Comparison of ENCODE assay signal across 23 mouse cellular contexts in genomic region chr5:24181514-24182295, GRCm38 (mm10). TPM values are rescaled to one million over a fixed set of nuclear protein-coding genes. Genes with fewer than 3 reads are reported as not detected.
DNase-seq lines count a peak whose midpoint lies in the region; ATAC-seq and TF ChIP-seq lines count a peak whose summit lies in the region.
"Had no signal": no experiment of that assay in that cellular context is flagged by ENCODE, and none has a peak within 500 bp of the region (broad histone marks: within the 10 kb centered on the region; RNA-seq: fewer than 3 reads in every experiment).

No protein-coding gene starts in this region.

- H3K4me3 ChIP-seq in heart, embryonic 11.5 days (ENCODE audit: low read depth, low read length) = no peak overlapping the region
- no peak overlapping the region for H3K4me3 ChIP-seq in heart, embryonic 10.5 days
- no peak overlapping the region for H3K4me3 ChIP-seq in heart, postnatal 0 days (ENCODE audit: low read depth, low read length)
- H3K4me3 ChIP-seq in kidney, embryonic 16.5 days (ENCODE audit: low read length) = no peak overlapping the region
- no peak overlapping the region for H3K4me3 ChIP-seq in lung, adult 2 months (replicated peaks; ENCODE audit: extremely low read depth, low read depth, low read length)
- H3K4me3 ChIP-seq: embryonic facial prominence, embryonic 12.5 days; limb, embryonic 12.5 days; stomach, embryonic 15.5 days had no signal

- H3K27ac ChIP-seq in heart, embryonic 11.5 days (ENCODE audit: low read depth, low read length) = no peak overlapping the region
- H3K27ac ChIP-seq in heart, embryonic 10.5 days = no peak overlapping the region
- peak overlapping the region; percentile 76 for H3K27ac ChIP-seq in heart, postnatal 0 days (ENCODE audit: low read depth)
- no peak overlapping the region for H3K27ac ChIP-seq in kidney, embryonic 16.5 days (ENCODE audit: low read length)
- H3K27ac ChIP-seq: embryonic facial prominence, embryonic 12.5 days; limb, embryonic 12.5 days; stomach, embryonic 15.5 days had no signal

- H3K27me3 ChIP-seq in heart, embryonic 11.5 days (ENCODE audit: control insufficient read depth, insufficient read depth, low read length) = no peaks in the 10 kb centered on the region
- H3K27me3 ChIP-seq in heart, embryonic 10.5 days (ENCODE audit: insufficient read depth, poor library complexity, severe bottlenecking) = no peaks in the 10 kb centered on the region
- no peaks in the 10 kb centered on the region for H3K27me3 ChIP-seq in heart, postnatal 0 days (ENCODE audit: control insufficient read depth, insufficient read depth, low read length)
- H3K27me3 ChIP-seq in kidney, embryonic 16.5 days (ENCODE audit: insufficient read depth, low read length) = no peaks in the 10 kb centered on the region
- H3K27me3 ChIP-seq: embryonic facial prominence, embryonic 12.5 days; limb, embryonic 12.5 days; stomach, embryonic 15.5 days had no signal

- TF ChIP-seq EP300 in heart, postnatal 0 days (IDR thresholded peaks at IDR 0.05; ENCODE audit: low read depth) = no peak

- H3K4me1 ChIP-seq in heart, embryonic 11.5 days (ENCODE audit: control insufficient read depth, insufficient read depth, low read length) = no peaks in the 10 kb centered on the region
- H3K4me1 ChIP-seq in heart, embryonic 10.5 days = no peaks in the 10 kb centered on the region
- H3K4me1 ChIP-seq in heart, postnatal 0 days (ENCODE audit: control insufficient read depth, insufficient read depth) = 0 out of 2 replicates have a peak, but pooled peaks cover 6% of the 10 kb centered on the region
- H3K4me1 ChIP-seq in kidney, embryonic 16.5 days (ENCODE audit: insufficient read depth, low read length) = no peaks in the 10 kb centered on the region
- no peaks in the 10 kb centered on the region for H3K4me1 ChIP-seq in lung, adult 2 months (ENCODE audit: control insufficient read depth, insufficient read depth, low read length)
- H3K4me1 ChIP-seq: embryonic facial prominence, embryonic 12.5 days; limb, embryonic 12.5 days; stomach, embryonic 15.5 days had no signal

- TF ChIP-seq CTCF in heart, postnatal 0 days (IDR thresholded peaks at IDR 0.05; ENCODE audit: low read depth) = no peak
- TF ChIP-seq CTCF in lung, adult 2 months (IDR thresholded peaks at IDR 0.05; ENCODE audit: insufficient read depth, low read length) = no peak

- WGBS in heart, embryonic 11.5 days (ENCODE audit: insufficient replicate concordance) = 88% methylated on average over 16 of the region's 16 CpGs
- WGBS in heart, embryonic 10.5 days = 87% methylated on average over 16 of the region's 16 CpGs
- 56% methylated on average over 16 of the region's 16 CpGs for WGBS in heart, postnatal 0 days
- WGBS in kidney, embryonic 16.5 days = 88% methylated on average over 16 of the region's 16 CpGs
- WGBS in lung, adult 2 months = 91% methylated on average over 16 of the region's 16 CpGs

- H3K36me3 ChIP-seq in heart, embryonic 11.5 days (ENCODE audit: control insufficient read depth, insufficient read depth, low read length) = peaks cover 18% of the 10 kb centered on the region
- H3K36me3 ChIP-seq in heart, embryonic 10.5 days = peaks cover 67% of the 10 kb centered on the region
- peaks cover 44% of the 10 kb centered on the region for H3K36me3 ChIP-seq in heart, postnatal 0 days (replicated peaks; ENCODE audit: control insufficient read depth, insufficient read depth, low read length)
- peaks cover 22% of the 10 kb centered on the region for H3K36me3 ChIP-seq in kidney, embryonic 16.5 days (ENCODE audit: insufficient read depth, low read length)

- no peak for TF ChIP-seq POLR2A in lung, adult 2 months (IDR thresholded peaks at IDR 0.05; ENCODE audit: borderline replicate concordance, extremely low read depth, low read depth, low read length)

- no peak for ATAC-seq in heart, embryonic 11.5 days (replicated peaks; ENCODE audit: insufficient number of reproducible peaks, low FRiP score, low TSS enrichment)
- ATAC-seq in heart, postnatal 0 days (ENCODE audit: insufficient read depth, low read depth) = peak; percentile 69
- ATAC-seq in kidney, embryonic 16.5 days (ENCODE audit: low FRiP score, low TSS enrichment) = no peak
- ATAC-seq: liver, postnatal 0 days had no signal

- no peak overlapping the region for H3K4me2 ChIP-seq in heart, embryonic 11.5 days
- H3K4me2 ChIP-seq in heart, postnatal 0 days (ENCODE audit: low read depth, low read length) = peak overlapping the region; percentile 39
- H3K4me2 ChIP-seq in kidney, embryonic 16.5 days (replicated peaks; ENCODE audit: low read depth, low read length) = no peak overlapping the region
- H3K4me2 ChIP-seq: embryonic facial prominence, embryonic 12.5 days; limb, embryonic 12.5 days; liver, embryonic 11.5 days; midbrain, embryonic 11.5 days; stomach, embryonic 15.5 days had no signal

- no peaks in the 10 kb centered on the region for H3K9me3 ChIP-seq in heart, embryonic 11.5 days (replicated peaks; ENCODE audit: control insufficient read depth, low read length)
- H3K9me3 ChIP-seq in heart, embryonic 10.5 days = no peaks in the 10 kb centered on the region
- no peaks in the 10 kb centered on the region for H3K9me3 ChIP-seq in heart, postnatal 0 days (replicated peaks; ENCODE audit: control insufficient read depth, low read length)
- H3K9me3 ChIP-seq in kidney, embryonic 16.5 days (ENCODE audit: low read length) = peaks cover 6% of the 10 kb centered on the region; the same call in 1 of the 2 replicates
- H3K9me3 ChIP-seq: stomach, embryonic 15.5 days had no signal

- H3K9ac ChIP-seq in heart, embryonic 11.5 days (ENCODE audit: low read depth, low read length) = no peak overlapping the region
- H3K9ac ChIP-seq in heart, postnatal 0 days (replicated peaks; ENCODE audit: low read depth, low read length) = no peak overlapping the region
- H3K9ac ChIP-seq in kidney, embryonic 16.5 days (replicated peaks; ENCODE audit: low read length) = no peak overlapping the region
- H3K9ac ChIP-seq: embryonic facial prominence, embryonic 12.5 days; limb, embryonic 12.5 days; liver, postnatal 0 days; stomach, embryonic 15.5 days had no signal

- DNase-seq in heart, adult 11 months = peak; percentile 89
- DNase-seq in heart, embryonic 10.5 days (ENCODE audit: low spot score) = peak; percentile 60
- peak; percentile 39 for DNase-seq in heart, postnatal 0 days (ENCODE audit: low spot score)
- DNase-seq in kidney, adult 18-20 months = no peak
- DNase-seq in lung, adult 2 months = no peak
- DNase-seq: adrenal gland, adult 2 months; cerebellum, adult 11 months; cerebellum, postnatal 14 days; gastrocnemius, postnatal 36 days; kidney, adult 11 months; kidney, postnatal 25 days; liver, postnatal 0 days; lung, postnatal 14 days; right cerebral cortex, adult 18-20 months; right cerebral cortex, postnatal 4 days; thymus, postnatal 25 days had no signal

RNA-seq across cellular contexts. Expression of gene Nupl2, which starts 16.9 kb away (rescaled TPM):
- 14.2 and 14.6 TPM in 2 replicates for polyA plus RNA-seq in heart, embryonic 11.5 days (2014; fragmentation: Nextera tagmentation; extraction: Ambion mirVana)
- 15.5 and 18.3 TPM in 2 replicates for polyA plus RNA-seq in heart, embryonic 10.5 days (2016; fragmentation: Nextera tagmentation; extraction: Ambion mirVana)
- 7.3 and 13.9 TPM in 2 replicates for total RNA-seq in heart, postnatal 0 days (2014; rRNA removed; ENCODE audit: low replicate concordance)
- 9.7 and 11.5 TPM in 2 replicates for polyA plus RNA-seq in heart, postnatal 0 days (2015; fragmentation: Nextera tagmentation; extraction: Ambion mirVana)
- polyA plus RNA-seq in kidney, embryonic 16.5 days (2015; fragmentation: Nextera tagmentation; extraction: Ambion mirVana) = 12.3 and 15.8 TPM in 2 replicates
- polyA plus RNA-seq in lung, adult 2 months (2012; rRNA removed) = 4.0 and 5.0 TPM in 2 replicates

Comparison
In these comparisons a context has a peak if more than half of its experiments do, and no peak if none do; other contexts are left out.
1. DNase-seq: peak in heart, adult 11 months (single experiment), heart, embryonic 10.5 days (single experiment) and heart, postnatal 0 days (single experiment); none in kidney, adult 18-20 months (single experiment) and lung, adult 2 months (single experiment).